Mouse (Mus musculus) lung, postnatal 25 days (tissue): ENCODE measurements around the gene Rnpc3.
"Not testable (repeated sequence)": the region's sequence is repeated elsewhere in the genome, so short reads cannot be mapped to it uniquely, and the experiment has no call there.

Source experiments
- DNase-seq: peaks from one replicate; pipeline ENCODE4 v3.0.0; 2022; ENCODE audit warnings: low spot score

Gene Rnpc3

GRCm38 (mm10) chr3:113629606-113630359 lies at the start of gene Rnpc3:
Gene Rnpc3, minus strand, starts transcription at chr3:113630149.
- DNase-seq, result peak; percentile 97

- peak; percentile 1 for DNase-seq
Observed at GRCm38 (mm10) chr3:113656940-113657339, 27.0 kb upstream of the Rnpc3 start.

- DNase-seq, result no peak
Observed at GRCm38 (mm10) chr3:113654335-113654734, 24.4 kb upstream of the Rnpc3 start.

DNA sequence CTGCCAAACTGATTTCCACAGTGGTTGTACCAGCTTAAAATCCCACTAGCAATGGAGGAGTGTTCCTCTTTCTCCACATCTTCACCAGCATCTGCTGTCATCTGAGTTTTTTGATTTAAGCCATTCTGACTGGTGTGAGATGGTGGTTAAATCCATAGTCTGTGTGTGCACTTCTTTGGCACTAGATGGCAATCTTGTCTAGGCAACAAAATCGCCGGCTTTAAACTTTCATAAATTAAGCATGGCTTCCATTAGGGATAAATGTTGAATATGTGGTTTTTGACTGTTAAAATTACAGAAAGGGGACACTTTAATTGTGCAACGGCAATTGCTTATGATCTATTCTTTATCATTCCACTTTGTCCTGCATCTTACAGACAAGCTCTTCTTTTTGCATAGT lies 21.4 kb upstream of the Rnpc3 start:
- DNase-seq, result not testable (repeated sequence)

GRCm38 (mm10) chr3:113639545-113639944 lies 9.6 kb upstream of the Rnpc3 start:
- no peak for DNase-seq

DNA sequence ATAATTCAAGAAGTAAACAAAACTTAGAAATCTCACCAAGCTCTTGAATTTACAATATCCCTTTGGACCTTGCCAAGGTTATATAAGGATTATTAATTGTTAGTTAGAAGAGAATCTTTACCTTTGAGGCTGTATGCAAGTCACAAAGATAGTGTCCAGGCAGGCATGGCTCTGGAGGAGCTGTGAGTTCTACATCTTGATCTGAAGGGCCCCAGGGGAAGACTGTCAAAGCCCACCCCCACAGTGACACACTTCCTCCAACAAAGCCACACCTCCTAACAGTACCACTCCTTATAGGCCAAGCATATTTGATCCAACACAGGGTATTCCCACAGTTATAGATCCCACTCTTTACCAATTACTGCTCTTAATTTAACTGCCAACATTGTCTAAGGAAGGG lies 4.3 kb upstream of the Rnpc3 start:
- DNase-seq, result no peak

- DNase-seq, result no peak
Observed at GRCm38 (mm10) chr3:113631611-113632010, 1.7 kb upstream of the Rnpc3 start.

DNA sequence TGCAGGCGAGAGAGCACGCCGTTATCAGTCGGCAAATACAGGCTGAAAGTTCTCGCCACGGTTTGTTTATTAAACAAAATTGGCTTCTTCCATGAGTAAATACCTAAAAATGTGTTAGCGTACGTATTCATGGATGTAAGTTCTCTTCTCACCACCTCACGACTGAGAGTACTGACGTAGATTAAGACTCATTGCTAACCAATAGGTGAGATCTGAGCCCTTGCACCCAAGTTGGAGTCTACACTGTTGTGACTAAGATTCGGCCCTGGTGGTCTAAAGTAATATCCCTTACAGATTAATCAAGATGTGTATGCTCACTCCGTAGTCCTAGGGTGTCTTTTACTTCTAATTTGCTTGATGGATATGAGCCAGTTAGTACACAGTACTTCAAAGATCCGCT lies 615 bp upstream of the Rnpc3 start:
- DNase-seq, result no peak

GRCm38 (mm10) chr3:113606599-113606998 lies 23.4 kb downstream of the Rnpc3 start, which contains the start of gene Amy1:
Gene Amy1, minus strand, starts transcription at chr3:113606699.
- DNase-seq, result no peak

DNA sequence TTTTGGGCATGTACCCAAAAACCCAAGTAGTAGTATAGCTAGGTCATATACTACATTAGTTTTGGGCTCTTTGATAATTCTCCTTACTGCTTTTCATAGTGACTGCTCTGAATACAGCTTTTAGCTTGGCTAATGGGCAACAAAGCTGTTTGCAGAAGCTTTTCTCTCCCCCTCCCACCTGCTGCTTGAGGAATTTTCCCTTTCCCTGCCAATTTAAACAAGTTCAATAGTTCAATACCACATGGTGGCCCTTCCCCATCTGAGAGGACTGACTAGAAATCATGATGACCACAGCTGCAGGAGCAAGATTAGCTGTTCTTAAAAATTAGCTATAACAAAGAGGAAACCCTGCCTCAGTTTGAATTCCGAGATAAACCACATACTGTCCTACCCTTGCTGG lies 39.1 kb downstream of the Rnpc3 start:
- DNase-seq, result no peak

- DNase-seq, result no peak
Observed at GRCm38 (mm10) chr3:113574578-113574977, 55.4 kb downstream of the Rnpc3 start.

DNA sequence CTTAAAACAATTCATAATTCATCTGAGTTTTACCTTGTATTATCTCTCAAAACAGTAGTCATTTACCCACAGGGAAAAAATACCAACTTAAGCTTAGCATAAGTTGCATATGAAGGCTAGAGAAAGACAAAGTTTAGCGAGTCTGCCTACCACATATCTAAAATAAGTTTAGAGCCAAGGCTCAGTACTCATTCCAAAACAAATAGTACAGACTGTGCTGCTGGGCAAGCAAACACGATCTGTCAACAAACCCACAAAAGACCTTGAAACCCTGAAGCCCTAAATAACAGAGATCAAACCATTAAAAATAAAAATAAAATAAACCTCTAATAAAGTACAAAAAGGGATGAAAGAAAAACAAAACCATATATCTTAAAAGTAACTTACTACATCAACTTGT lies 55.8 kb downstream of the Rnpc3 start:
- DNase-seq, result no peak

GRCm38 (mm10) chr3:113572158-113572557 lies 57.8 kb downstream of the Rnpc3 start:
- DNase-seq, result no peak
